Mouse (Mus musculus): ENCODE measurements at regions not wholly inside any gene's neighbourhood (a gene's known extent, or its start where the extent isn't known, plus 50 kb on each side); places are given as distances from the start of the nearest gene placed in this dataset.

DNA sequence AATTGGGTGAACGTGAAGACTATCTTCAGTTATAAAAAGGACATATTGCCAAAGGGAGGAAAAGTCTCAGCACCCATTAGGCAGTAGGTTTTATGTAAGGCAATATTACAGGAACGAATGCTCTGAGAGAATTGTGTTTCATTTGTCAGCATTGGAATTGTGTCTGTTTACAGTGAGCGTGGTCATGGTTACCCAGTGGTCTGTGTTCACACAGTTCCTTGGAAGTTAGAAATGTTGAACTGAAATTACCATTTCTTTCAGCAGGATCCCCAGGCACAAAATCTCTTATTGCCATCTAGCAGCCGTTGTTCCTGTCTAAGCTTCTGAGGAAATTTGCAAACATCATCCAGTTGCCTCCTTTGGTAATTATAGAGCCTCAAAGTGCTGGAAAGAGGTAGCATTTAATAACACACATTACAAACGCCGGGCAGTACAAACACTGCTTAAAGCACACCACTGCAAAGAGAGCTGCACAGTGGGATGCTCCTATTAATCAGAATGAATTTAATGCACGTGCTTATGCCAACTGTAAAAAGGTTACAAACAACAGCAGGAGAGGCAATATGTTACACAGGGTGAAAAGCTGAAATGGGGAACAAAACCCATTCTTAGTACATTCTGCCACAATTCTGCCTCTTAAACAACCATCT lies 555.4 kb upstream of the Marcks start:
- no peak for ATAC-seq

DNA sequence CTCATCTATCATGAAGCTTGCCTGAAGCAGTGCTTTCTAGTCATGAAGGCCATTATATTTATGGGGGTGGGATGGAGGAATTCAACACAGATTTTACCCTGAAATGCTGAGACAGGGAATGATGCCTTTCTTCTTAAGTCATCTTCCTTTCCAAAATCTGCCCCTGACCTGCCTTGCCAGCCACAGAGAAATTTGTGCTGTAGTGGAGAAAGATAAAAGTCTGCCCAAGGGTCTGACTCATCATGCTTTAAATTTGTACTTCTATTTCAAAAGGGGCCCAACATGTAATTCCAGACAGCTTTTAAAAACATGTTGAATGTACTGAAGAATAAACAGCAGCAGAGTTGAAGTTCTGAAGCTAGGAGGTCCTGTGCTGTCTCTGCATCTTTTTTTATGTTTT lies 554.1 kb upstream of the Marcks start:
- no peak for ATAC-seq

GRCm38 (mm10) chr10:37691939-37692338 lies 553.2 kb upstream of the Marcks start:
- no peak for ATAC-seq

- ATAC-seq, result no peak
Measured at GRCm38 (mm10) chr10:37683101-37683500, 544.4 kb upstream of the Marcks start.

GRCm38 (mm10) chr10:37680601-37681000 lies 541.9 kb upstream of the Marcks start:
- ATAC-seq, result no peak

GRCm38 (mm10) chr10:37677826-37678225 lies 539.1 kb upstream of the Marcks start:
- no peak for ATAC-seq

- ATAC-seq, result no peak
Measured at GRCm38 (mm10) chr10:37668827-37669226, 530.1 kb upstream of the Marcks start.

- no peak for ATAC-seq
Measured at GRCm38 (mm10) chr10:37667031-37667745, 528.5 kb upstream of the Marcks start.

GRCm38 (mm10) chr10:37666535-37666934 lies 527.8 kb upstream of the Marcks start:
- ATAC-seq, result no peak

GRCm38 (mm10) chr10:37637001-37637562 lies 498.4 kb upstream of the Marcks start:
- no peak for ATAC-seq

DNA sequence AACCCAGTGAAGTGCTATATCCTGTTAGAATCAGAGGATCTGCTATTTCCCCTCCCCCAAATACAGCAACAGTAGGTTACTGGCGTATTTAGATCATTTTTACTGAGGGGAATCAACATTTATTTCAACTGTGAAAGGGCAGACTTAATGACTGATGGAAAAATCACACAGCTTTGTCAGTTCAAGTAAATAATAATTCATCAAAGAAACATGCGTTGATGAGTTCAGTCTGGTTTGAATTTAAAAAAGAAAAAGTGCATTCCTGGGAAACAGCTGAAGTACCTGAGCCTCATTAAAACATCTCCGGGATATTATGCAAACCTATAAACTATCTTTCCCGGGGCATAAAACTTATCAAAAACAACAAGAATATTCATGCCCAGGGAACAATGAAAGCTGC lies 497.7 kb upstream of the Marcks start:
- ATAC-seq, result no peak

DNA sequence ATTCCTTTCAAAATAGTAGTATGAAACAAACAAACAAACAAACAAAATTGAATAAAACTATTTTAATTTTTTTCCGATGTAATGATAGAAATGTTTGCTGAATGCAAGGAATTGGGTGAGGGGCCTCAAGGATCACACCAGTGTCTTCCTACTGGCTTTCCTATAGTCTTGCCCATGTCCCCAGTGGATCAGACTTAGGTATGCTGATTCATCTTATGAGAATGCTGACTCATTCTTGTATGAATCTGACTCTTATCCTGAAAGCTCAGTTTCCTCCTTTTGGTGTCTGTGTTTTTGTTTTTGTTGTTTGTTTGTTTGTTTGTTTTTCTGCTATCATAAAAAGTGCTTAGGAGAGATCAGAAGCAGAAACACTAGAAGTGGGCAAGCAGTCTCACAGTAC lies 491.7 kb upstream of the Marcks start:
- no peak for ATAC-seq

DNA sequence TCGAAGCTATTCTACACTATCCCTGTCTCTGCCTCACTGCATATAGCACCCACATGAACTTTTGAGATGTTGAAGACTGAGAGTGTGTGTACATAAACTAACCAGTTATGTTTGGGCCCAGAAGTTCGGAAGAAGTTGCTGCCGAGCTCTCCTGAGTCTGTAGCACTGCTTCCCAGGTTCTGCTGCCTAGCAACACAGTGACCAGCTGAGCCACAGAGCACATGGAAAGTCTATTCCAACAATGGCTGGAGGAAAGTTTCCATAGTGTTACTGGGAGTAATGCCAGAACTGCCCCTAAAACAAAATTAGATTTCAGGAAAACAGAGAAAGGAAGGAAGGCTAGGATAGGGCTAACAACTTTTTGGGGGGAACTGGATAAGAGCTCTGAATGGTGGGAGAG lies 489.2 kb upstream of the Marcks start:
- no peak for ATAC-seq

DNA sequence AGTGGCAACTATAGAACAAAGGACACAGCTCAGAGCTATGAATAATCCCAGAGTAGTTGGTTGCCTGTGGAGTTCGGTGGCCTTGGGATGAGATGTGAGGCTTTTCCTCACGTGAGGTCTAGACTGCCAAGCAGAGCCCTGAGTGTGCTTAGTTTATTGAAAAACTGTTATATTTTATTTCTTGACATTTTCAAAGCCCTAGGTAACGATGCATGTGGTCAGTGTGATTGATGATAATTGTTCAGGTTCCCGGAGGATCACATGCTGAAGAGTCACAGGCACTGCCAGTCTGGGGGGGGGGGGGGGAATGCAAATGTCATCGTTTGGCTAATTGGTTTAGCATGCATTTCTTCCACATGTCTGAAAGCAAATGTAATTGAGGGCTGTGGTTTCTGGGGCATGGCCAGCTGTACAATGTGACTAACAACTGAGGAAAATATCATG lies 488.1 kb upstream of the Marcks start:
- ATAC-seq, result no peak

GRCm38 (mm10) chr10:37625972-37626757 lies 487.4 kb upstream of the Marcks start:
- no peak for ATAC-seq

GRCm38 (mm10) chr10:37623041-37623440 lies 484.3 kb upstream of the Marcks start:
- ATAC-seq, result no peak

GRCm38 (mm10) chr10:37618606-37619005 lies 479.9 kb upstream of the Marcks start:
- ATAC-seq, result no peak

DNA sequence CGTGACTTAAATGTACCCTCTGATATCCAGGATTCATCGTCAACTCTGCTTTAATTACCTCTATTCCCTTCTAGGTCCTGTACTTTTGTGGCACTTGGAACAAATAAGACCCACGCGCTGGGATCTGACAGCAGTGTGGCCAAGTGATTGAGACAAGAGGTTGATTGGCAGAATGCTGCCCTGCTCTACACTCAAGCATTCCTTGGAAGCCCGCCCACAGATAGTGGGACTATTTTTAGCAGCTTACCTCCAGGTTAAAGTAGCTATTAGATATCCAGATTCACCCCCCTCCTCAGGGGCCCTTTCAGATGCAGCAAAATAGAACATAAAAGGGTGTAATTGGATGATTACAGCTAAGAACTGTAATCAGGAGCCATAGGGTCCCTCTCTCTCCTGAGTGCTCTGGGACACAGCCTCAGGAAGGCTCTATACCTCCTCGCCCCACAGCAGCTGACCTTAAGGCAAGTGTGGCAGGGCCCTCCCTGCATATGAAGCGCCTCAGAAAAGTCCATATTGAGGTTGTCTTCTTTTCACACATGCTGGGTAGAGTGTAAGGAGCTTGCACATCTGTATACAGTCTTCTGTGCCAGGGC lies 479.1 kb upstream of the Marcks start:
- no peak for ATAC-seq

GRCm38 (mm10) chr10:37615926-37616691 lies 477.4 kb upstream of the Marcks start:
- no peak for ATAC-seq

- no peak for ATAC-seq
Measured at GRCm38 (mm10) chr10:37613936-37614335, 475.2 kb upstream of the Marcks start.

DNA sequence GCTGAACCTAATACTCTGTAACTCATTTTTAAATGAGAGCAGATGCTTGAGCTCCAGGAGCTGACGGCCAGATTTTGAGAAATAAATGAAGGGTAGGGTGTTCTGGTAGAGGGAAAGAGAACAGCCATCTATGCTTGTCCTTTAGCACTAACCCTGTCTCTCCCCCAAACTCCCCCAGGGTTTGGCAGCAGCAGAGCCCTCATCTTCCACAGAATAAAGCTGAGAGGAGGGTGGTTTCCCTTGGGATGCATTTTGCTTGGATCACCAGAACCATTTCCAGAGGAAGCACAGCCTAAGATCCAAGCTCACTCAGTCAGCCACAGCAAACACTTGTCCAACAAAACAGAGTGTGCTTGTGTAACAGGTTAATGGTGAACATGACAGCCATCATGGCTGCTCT lies 464.8 kb upstream of the Marcks start:
- no peak for ATAC-seq

DNA sequence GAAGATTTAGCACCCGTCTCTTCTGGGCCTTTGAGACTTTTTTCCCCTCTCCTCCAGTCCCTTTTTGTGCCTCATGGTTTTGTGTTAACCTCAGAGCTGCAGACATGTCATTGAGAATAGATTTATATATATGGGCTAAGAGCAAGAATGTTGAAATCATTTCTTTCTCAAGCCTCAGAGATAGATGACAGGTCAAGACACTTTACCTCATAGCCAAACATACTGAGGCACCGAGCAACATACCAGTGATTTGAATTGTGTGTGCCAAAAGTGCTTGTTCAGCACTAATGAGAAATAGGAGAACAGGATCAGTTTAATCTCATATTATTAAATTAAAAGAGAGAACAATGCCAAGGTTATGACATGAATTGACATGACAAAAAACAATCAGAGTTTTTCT lies 464.2 kb upstream of the Marcks start:
- no peak for ATAC-seq

Measured in CD4-positive, CD25-positive, alpha-beta regulatory T cell, adult 4 months (primary cell).